Mouse (Mus musculus): ENCODE measurements around the gene Gm3383. TPM values are rescaled to one million over a fixed set of nuclear protein-coding genes. Genes with fewer than 3 reads are reported as not detected.
"Not testable (repeated sequence)": the region's sequence is repeated elsewhere in the genome, so short reads cannot be mapped to it uniquely, and the experiment has no call there.

Gm3383 gene
- total RNA-seq (2021) (under 1 TPM; 0.32 to 0.34 TPM), polyA plus RNA-seq (2012; rRNA removed) (0.29 and 0.43 TPM in 2 replicates)
- long read RNA-seq: 0 reads

- intact Hi-C loops (cut with DNase I); H3K27me3 ChIP-seq (ENCODE audit: control insufficient read depth, insufficient read depth, low read length); H3K36me3 ChIP-seq (ENCODE audit: control insufficient read depth, insufficient read depth, low read length); H3K9ac ChIP-seq (ENCODE audit: low read depth, low read length); H3K4me3 ChIP-seq; H3K79me2 ChIP-seq (replicated peaks; ENCODE audit: control insufficient read depth, insufficient read depth, low read length); DNase-seq; H3K27ac ChIP-seq; H3K4me1 ChIP-seq (ENCODE audit: control insufficient read depth, insufficient read depth, low read length): not testable (repeated sequence)
- no CpG with 5 or more reads among the region's 3 CpGs for WGBS
Observed at GRCm38 (mm10) chr14:5807882-5808281, at the start of gene Gm3383. Gene Gm3383, minus strand, starts transcription at chr14:5807982.

GRCm38 (mm10) chr14:5855911-5856310 is 48.1 kb upstream of the Gm3383 start:
- H3K9ac ChIP-seq (ENCODE audit: low read depth, low read length); H3K79me2 ChIP-seq (replicated peaks; ENCODE audit: control insufficient read depth, insufficient read depth, low read length); H3K27me3 ChIP-seq (ENCODE audit: control insufficient read depth, insufficient read depth, low read length); H3K4me3 ChIP-seq; H3K36me3 ChIP-seq (ENCODE audit: control insufficient read depth, insufficient read depth, low read length); DNase-seq; H3K27ac ChIP-seq; H3K4me1 ChIP-seq (ENCODE audit: control insufficient read depth, insufficient read depth, low read length); intact Hi-C loops (cut with DNase I): not testable (repeated sequence)
- 71% methylated on average over 3 of the region's 3 CpGs for WGBS

- H3K79me2 ChIP-seq (replicated peaks; ENCODE audit: control insufficient read depth, insufficient read depth, low read length); H3K27me3 ChIP-seq (ENCODE audit: control insufficient read depth, insufficient read depth, low read length); intact Hi-C loops (cut with DNase I); H3K9ac ChIP-seq (ENCODE audit: low read depth, low read length); H3K27ac ChIP-seq; H3K4me1 ChIP-seq (ENCODE audit: control insufficient read depth, insufficient read depth, low read length); DNase-seq; H3K36me3 ChIP-seq (ENCODE audit: control insufficient read depth, insufficient read depth, low read length); H3K4me3 ChIP-seq: not testable (repeated sequence)
- WGBS: no CpG with 5 or more reads among the region's 3 CpGs
Observed at GRCm38 (mm10) chr14:5830229-5830628, 22.4 kb upstream of the Gm3383 start, which contains the start of gene Gm3424. Gene Gm3424, minus strand, starts transcription at chr14:5830329.

GRCm38 (mm10) chr14:5812699-5813356 is 5.0 kb upstream of the Gm3383 start:
- H3K4me3 ChIP-seq; DNase-seq; H3K9ac ChIP-seq (ENCODE audit: low read depth, low read length); H3K27ac ChIP-seq; H3K4me1 ChIP-seq (ENCODE audit: control insufficient read depth, insufficient read depth, low read length); H3K79me2 ChIP-seq (replicated peaks; ENCODE audit: control insufficient read depth, insufficient read depth, low read length); H3K27me3 ChIP-seq (ENCODE audit: control insufficient read depth, insufficient read depth, low read length); H3K36me3 ChIP-seq (ENCODE audit: control insufficient read depth, insufficient read depth, low read length); intact Hi-C loops (cut with DNase I): not testable (repeated sequence)
- no CpG with 5 or more reads among the region's 47 CpGs for WGBS

GRCm38 (mm10) chr14:5741477-5741876 is 66.3 kb downstream of the Gm3383 start, which contains the start of gene Gm3373:
Gene Gm3373, minus strand, starts transcription at chr14:5741577.
- H3K4me3 ChIP-seq; intact Hi-C loops (cut with DNase I); DNase-seq; H3K9ac ChIP-seq (ENCODE audit: low read depth, low read length); H3K4me1 ChIP-seq (ENCODE audit: control insufficient read depth, insufficient read depth, low read length); H3K27me3 ChIP-seq (ENCODE audit: control insufficient read depth, insufficient read depth, low read length); H3K27ac ChIP-seq; H3K79me2 ChIP-seq (replicated peaks; ENCODE audit: control insufficient read depth, insufficient read depth, low read length); H3K36me3 ChIP-seq (ENCODE audit: control insufficient read depth, insufficient read depth, low read length): not testable (repeated sequence)
- no CpG with 5 or more reads among the region's 37 CpGs for WGBS

GRCm38 (mm10) chr14:5687357-5687756 is 120.4 kb downstream of the Gm3383 start, which contains the start of gene Gm9603:
Gene Gm9603, minus strand, starts transcription at chr14:5687457.
- H3K36me3 ChIP-seq (ENCODE audit: control insufficient read depth, insufficient read depth, low read length); H3K79me2 ChIP-seq (replicated peaks; ENCODE audit: control insufficient read depth, insufficient read depth, low read length); DNase-seq; H3K4me1 ChIP-seq (ENCODE audit: control insufficient read depth, insufficient read depth, low read length); H3K27me3 ChIP-seq (ENCODE audit: control insufficient read depth, insufficient read depth, low read length); H3K27ac ChIP-seq; H3K9ac ChIP-seq (ENCODE audit: low read depth, low read length); intact Hi-C loops (cut with DNase I); H3K4me3 ChIP-seq: not testable (repeated sequence)
- WGBS: no CpG with 5 or more reads among the region's 2 CpGs

GRCm38 (mm10) chr14:5632928-5633327 is 174.9 kb downstream of the Gm3383 start, which contains the start of gene Gm8265:
Gene Gm8265, minus strand, starts transcription at chr14:5633028.
- H3K27me3 ChIP-seq (ENCODE audit: control insufficient read depth, insufficient read depth, low read length); H3K36me3 ChIP-seq (ENCODE audit: control insufficient read depth, insufficient read depth, low read length); H3K4me1 ChIP-seq (ENCODE audit: control insufficient read depth, insufficient read depth, low read length); H3K27ac ChIP-seq; intact Hi-C loops (cut with DNase I); H3K79me2 ChIP-seq (replicated peaks; ENCODE audit: control insufficient read depth, insufficient read depth, low read length); DNase-seq; H3K4me3 ChIP-seq; H3K9ac ChIP-seq (ENCODE audit: low read depth, low read length): not testable (repeated sequence)
- no CpG with 5 or more reads among the region's 1 CpGs for WGBS

Other genes with a start within 250 kb of the Gm3383 start
- gene Gm8265, start 175.0 kb downstream of the Gm3383 start, total RNA-seq (2021): not detected
- not detected in 2 replicates for gene Gm8265, start 175.0 kb downstream of the Gm3383 start, polyA plus RNA-seq (2012; rRNA removed)
- gene Gm9603, start 120.5 kb downstream of the Gm3383 start, total RNA-seq (2021): not detected
- gene Gm9603, start 120.5 kb downstream of the Gm3383 start, polyA plus RNA-seq (2012; rRNA removed): not detected in 2 replicates
- under 1 TPM in 1 of 2 experiments, not detected in 1; 0.23 TPM for gene Gm3373, start 66.4 kb downstream of the Gm3383 start, total RNA-seq (2021)
- gene Gm3373, start 66.4 kb downstream of the Gm3383 start, polyA plus RNA-seq (2012; rRNA removed): 0.23 and 0.96 TPM in 2 replicates
- not detected for gene Gm3424, start 22.3 kb upstream of the Gm3383 start, total RNA-seq (2021)
- gene Gm3424, start 22.3 kb upstream of the Gm3383 start, polyA plus RNA-seq (2012; rRNA removed): not detected in 2 replicates
- under 1 TPM; 0.16 to 0.25 TPM for gene Gm8237, start 72.4 kb upstream of the Gm3383 start, total RNA-seq (2021)
- gene Gm8237, start 72.4 kb upstream of the Gm3383 start, polyA plus RNA-seq (2012; rRNA removed): 0.09 TPM in 1 of 2 replicates, not detected in the other
- gene Gm3248, start 153.8 kb upstream of the Gm3383 start, total RNA-seq (2021): under 1 TPM in 1 of 2 experiments, not detected in 1; 0.18 TPM
- 0.20 and 0.25 TPM in 2 replicates for gene Gm3248, start 153.8 kb upstream of the Gm3383 start, polyA plus RNA-seq (2012; rRNA removed)
- not detected for gene Gm3453, start 171.2 kb upstream of the Gm3383 start, total RNA-seq (2021)
- not detected in 2 replicates for gene Gm3453, start 171.2 kb upstream of the Gm3383 start, polyA plus RNA-seq (2012; rRNA removed)